ENCODE assay signal across 8 mouse cellular contexts in genomic region chr11:94630199-94631011, GRCm38 (mm10). TPM values are rescaled to one million over a fixed set of nuclear protein-coding genes. Genes with fewer than 3 reads are reported as not detected.
DNase-seq lines count a peak whose midpoint lies in the region; ATAC-seq and TF ChIP-seq lines count a peak whose summit lies in the region.

No protein-coding gene starts in this region.

- peak overlapping the region; percentile 83 for H3K4me2 ChIP-seq in hindbrain, embryonic 15.5 days
- peak overlapping the region; percentile 80 for H3K4me2 ChIP-seq in liver, embryonic 12.5 days
- peak overlapping the region; percentile 94 for H3K4me2 ChIP-seq in myocyte (ENCODE audit: low read depth)

- ATAC-seq in hindbrain, embryonic 15.5 days (ENCODE audit: low FRiP score, low read depth): no peak
- ATAC-seq in liver, embryonic 12.5 days: no peak

- peak overlapping the region; percentile 93 for H3K27ac ChIP-seq in gastrocnemius, adult 2 months
- H3K27ac ChIP-seq in hindbrain, embryonic 15.5 days (replicated peaks): peak overlapping the region; percentile 65
- H3K27ac ChIP-seq in liver, embryonic 12.5 days: peak overlapping the region; percentile 77

- peak overlapping the region; percentile 100 for H3K4me3 ChIP-seq in gastrocnemius, adult 2 months
- peak overlapping the region; percentile 88 for H3K4me3 ChIP-seq in hindbrain, embryonic 15.5 days
- peak overlapping the region; percentile 84 for H3K4me3 ChIP-seq in liver, embryonic 12.5 days
- peak overlapping the region; percentile 93 for H3K4me3 ChIP-seq in myocyte

- WGBS in hindbrain, embryonic 15.5 days: 13% methylated on average over 26 of the region's 26 CpGs
- 7% methylated on average over 26 of the region's 26 CpGs for WGBS in liver, embryonic 12.5 days (ENCODE audit: insufficient replicate concordance)

- TF ChIP-seq CTCF in gastrocnemius, adult 2 months (IDR thresholded peaks at IDR 0.05): no peak

- peak overlapping the region; percentile 84 for H3ac ChIP-seq in myocyte (ENCODE audit: control insufficient read depth, insufficient read length)

- peaks cover 35% of the 10 kb centered on the region for H3K36me3 ChIP-seq in hindbrain, embryonic 15.5 days
- peaks cover 42% of the 10 kb centered on the region for H3K36me3 ChIP-seq in liver, embryonic 12.5 days
- H3K36me3 ChIP-seq in myocyte (ENCODE audit: control insufficient read depth, insufficient read depth): peaks cover 31% of the 10 kb centered on the region

- peaks cover 41% of the 10 kb centered on the region for H3K79me2 ChIP-seq in myocyte (ENCODE audit: control insufficient read depth, insufficient read depth)

- no peak for TF ChIP-seq POLR2A in myocyte (IDR thresholded peaks at IDR 0.05; ENCODE audit: insufficient read length, low read depth)

- peaks cover 15% of the 10 kb centered on the region for H3K4me1 ChIP-seq in hindbrain, embryonic 15.5 days (replicated peaks)
- H3K4me1 ChIP-seq in liver, embryonic 12.5 days: peaks cover 19% of the 10 kb centered on the region

- peak overlapping the region; percentile 88 for H3K9ac ChIP-seq in hindbrain, embryonic 15.5 days
- H3K9ac ChIP-seq in liver, embryonic 12.5 days: peak overlapping the region; percentile 87

- no peaks in the 10 kb centered on the region for H3K27me3 ChIP-seq in hindbrain, embryonic 15.5 days
- no peaks in the 10 kb centered on the region for H3K27me3 ChIP-seq in liver, embryonic 12.5 days (replicated peaks)
- H3K27me3 ChIP-seq in myocyte (ENCODE audit: control insufficient read depth, insufficient read depth, insufficient read length): no peaks in the 10 kb centered on the region

- H3K9me3 ChIP-seq in hindbrain, embryonic 15.5 days: no peaks in the 10 kb centered on the region
- no peaks in the 10 kb centered on the region for H3K9me3 ChIP-seq in liver, embryonic 12.5 days (replicated peaks)

- peak; percentile 13 to 57 for DNase-seq in left cerebral cortex, postnatal 10 days (ENCODE audit: extremely low spot score in 1 of 2, low spot score in 2 of 2)
- no peak for DNase-seq in left cerebral cortex, postnatal 14 days (ENCODE audit: low spot score in 2 of 2)
- peak; percentile 31 for DNase-seq in cerebellum, adult 9-10 months
- peak; percentile 60 for DNase-seq in gastrocnemius, adult 2 months
- DNase-seq in thymus, postnatal 0 days (ENCODE audit: low spot score): peak; percentile 18

- intact Hi-C loops in left cerebral cortex, postnatal 10 days (cut with DNase I): no loop called here
- intact Hi-C loops in left cerebral cortex, postnatal 14 days (cut with DNase I): no loop called here
- intact Hi-C loops in gastrocnemius, adult 2 months (cut with DNase I): loop anchor here (10.0 kb wide), 1 partner anchor 84 kb away; no protein-coding TSS in a partner anchor

TF ChIP-seq in myocyte, 11 proteins besides CTCF, POLR2A, EP300 and RAD21:
- TF ChIP-seq MAX (IDR thresholded peaks at IDR 0.05; ENCODE audit: low read depth): no peak
- TF ChIP-seq E2F4 (IDR thresholded peaks at IDR 0.05; ENCODE audit: insufficient read depth): no peak
- TF ChIP-seq USF1 (IDR thresholded peaks at IDR 0.05; ENCODE audit: low read depth): peak; percentile 25
- 0 out of 2 replicates have a peak, but pooled peaks have one; percentile 31 for TF ChIP-seq CEBPB (IDR thresholded peaks at IDR 0.05; ENCODE audit: insufficient read depth, poor library complexity, severe bottlenecking)

RNA-seq across cellular contexts. Expression of gene Lrrc59, which starts 0.8 kb away (rescaled TPM):
- total RNA-seq in left cerebral cortex, postnatal 10 days (2021): 10 to 100 TPM; 91.5 to 94.8 TPM
- 10 to 100 TPM; 83.8 to 84.9 TPM for total RNA-seq in left cerebral cortex, postnatal 14 days (2021)
- total RNA-seq in gastrocnemius, adult 2 months (2021): 10 to 100 TPM; 35.8 to 37.5 TPM
- 160 and 164 TPM in 2 replicates for polyA plus RNA-seq in hindbrain, embryonic 15.5 days (2015; fragmentation: Nextera tagmentation; extraction: Ambion mirVana)
- 182 and 186 TPM in 2 replicates for polyA plus RNA-seq in liver, embryonic 12.5 days (2016; fragmentation: Nextera tagmentation; extraction: Ambion mirVana)
- polyA plus RNA-seq in myocyte (2012; fragmentation: generic; extraction: Trizol): 208 TPM
- polyA plus RNA-seq in thymus, postnatal 0 days (2015; fragmentation: Nextera tagmentation; extraction: Ambion mirVana): 114 and 118 TPM in 2 replicates

RNA-seq across cellular contexts. Expression of gene Mrpl27, which starts 23.2 kb away (rescaled TPM):
- 10 to 100 TPM; 59.6 to 60.8 TPM for total RNA-seq in left cerebral cortex, postnatal 10 days (2021)
- total RNA-seq in left cerebral cortex, postnatal 14 days (2021): 10 to 100 TPM; 65.2 to 72.5 TPM
- 10 to 100 TPM; 50.4 to 59.8 TPM for total RNA-seq in gastrocnemius, adult 2 months (2021)
- 139 and 155 TPM in 2 replicates for polyA plus RNA-seq in hindbrain, embryonic 15.5 days (2015; fragmentation: Nextera tagmentation; extraction: Ambion mirVana)
- 89.1 and 95.3 TPM in 2 replicates for polyA plus RNA-seq in liver, embryonic 12.5 days (2016; fragmentation: Nextera tagmentation; extraction: Ambion mirVana)
- 59.9 TPM for polyA plus RNA-seq in myocyte (2012; fragmentation: generic; extraction: Trizol)
- polyA plus RNA-seq in thymus, postnatal 0 days (2015; fragmentation: Nextera tagmentation; extraction: Ambion mirVana): 109 and 134 TPM in 2 replicates

RNA-seq across cellular contexts. Expression of gene Eme1, which starts 23.4 kb away (rescaled TPM):
- total RNA-seq in left cerebral cortex, postnatal 10 days (2021): under 1 TPM; 0.28 to 0.86 TPM
- total RNA-seq in left cerebral cortex, postnatal 14 days (2021): under 1 TPM; 0.21 to 0.79 TPM
- total RNA-seq in gastrocnemius, adult 2 months (2021): not detected
- 4.0 and 5.8 TPM in 2 replicates for polyA plus RNA-seq in hindbrain, embryonic 15.5 days (2015; fragmentation: Nextera tagmentation; extraction: Ambion mirVana)
- 22.7 and 25.0 TPM in 2 replicates for polyA plus RNA-seq in liver, embryonic 12.5 days (2016; fragmentation: Nextera tagmentation; extraction: Ambion mirVana)
- 2.7 TPM for polyA plus RNA-seq in myocyte (2012; fragmentation: generic; extraction: Trizol)
- 16.2 and 16.8 TPM in 2 replicates for polyA plus RNA-seq in thymus, postnatal 0 days (2015; fragmentation: Nextera tagmentation; extraction: Ambion mirVana)

RNA-seq across cellular contexts. Expression of gene Acsf2, which starts 28.7 kb away (rescaled TPM):
- total RNA-seq in left cerebral cortex, postnatal 10 days (2021): 10 to 100 TPM; 13.8 to 16.3 TPM
- total RNA-seq in left cerebral cortex, postnatal 14 days (2021): 10 to 100 TPM; 16.9 to 17.2 TPM
- total RNA-seq in gastrocnemius, adult 2 months (2021): 1 to 10 TPM; 1.6 to 3.6 TPM
- 2.0 and 2.2 TPM in 2 replicates for polyA plus RNA-seq in hindbrain, embryonic 15.5 days (2015; fragmentation: Nextera tagmentation; extraction: Ambion mirVana)
- 1.1 and 1.2 TPM in 2 replicates for polyA plus RNA-seq in liver, embryonic 12.5 days (2016; fragmentation: Nextera tagmentation; extraction: Ambion mirVana)
- polyA plus RNA-seq in myocyte (2012; fragmentation: generic; extraction: Trizol): 5.8 TPM
- 2.7 and 3.0 TPM in 2 replicates for polyA plus RNA-seq in thymus, postnatal 0 days (2015; fragmentation: Nextera tagmentation; extraction: Ambion mirVana)

RNA-seq across cellular contexts. Expression of gene Xylt2, which starts 46.9 kb away (rescaled TPM):
- 10 to 100 TPM; 21.8 to 25.7 TPM for total RNA-seq in left cerebral cortex, postnatal 10 days (2021)
- total RNA-seq in left cerebral cortex, postnatal 14 days (2021): 10 to 100 TPM; 23.1 to 25.8 TPM
- 1 to 10 TPM; 3.6 to 3.9 TPM for total RNA-seq in gastrocnemius, adult 2 months (2021)
- 13.6 and 15.1 TPM in 2 replicates for polyA plus RNA-seq in hindbrain, embryonic 15.5 days (2015; fragmentation: Nextera tagmentation; extraction: Ambion mirVana)
- 7.0 and 7.1 TPM in 2 replicates for polyA plus RNA-seq in liver, embryonic 12.5 days (2016; fragmentation: Nextera tagmentation; extraction: Ambion mirVana)
- polyA plus RNA-seq in myocyte (2012; fragmentation: generic; extraction: Trizol): 14.8 TPM
- polyA plus RNA-seq in thymus, postnatal 0 days (2015; fragmentation: Nextera tagmentation; extraction: Ambion mirVana): 13.0 and 15.4 TPM in 2 replicates

Comparison
In these comparisons a context has a peak if more than half of its experiments do, and no peak if none do; other contexts are left out.
1. DNase-seq: peak in left cerebral cortex, postnatal 10 days (2 of 2), cerebellum, adult 9-10 months (single experiment), gastrocnemius, adult 2 months (single experiment) and thymus, postnatal 0 days (single experiment); none in left cerebral cortex, postnatal 14 days (0 of 2).
2. Peak in every context shown above with its lines, with median percentiles within 50 percentile points of each other: H3K27ac ChIP-seq, H3K4me3 ChIP-seq and H3K4me2 ChIP-seq.